Mouse (Mus musculus) R1 (cell line): Measurements from ENCODE around the gene Tm4sf19.
A peak's percentile ranks its signal among the peaks of the same experiment; 100 is the strongest.

ENCODE experiments used
- DNase-seq: peaks from one replicate; pipeline ENCODE4 v3.0.0-alpha.2; 2018; ENCODE audit warnings: low read depth, low spot score

Tm4sf19 gene

GRCm38 (mm10) chr16:32400267-32400666 is at the start of gene Tm4sf19:
Tm4sf19 (plus strand) TSS chr16:32400506.
- DNase-seq, result no peak

GRCm38 (mm10) chr16:32350776-32351175 is 49.5 kb upstream of the Tm4sf19 start:
- DNase-seq, result no peak

GRCm38 (mm10) chr16:32363530-32363929 is 36.8 kb upstream of the Tm4sf19 start:
- DNase-seq, result peak; percentile 21

DNA sequence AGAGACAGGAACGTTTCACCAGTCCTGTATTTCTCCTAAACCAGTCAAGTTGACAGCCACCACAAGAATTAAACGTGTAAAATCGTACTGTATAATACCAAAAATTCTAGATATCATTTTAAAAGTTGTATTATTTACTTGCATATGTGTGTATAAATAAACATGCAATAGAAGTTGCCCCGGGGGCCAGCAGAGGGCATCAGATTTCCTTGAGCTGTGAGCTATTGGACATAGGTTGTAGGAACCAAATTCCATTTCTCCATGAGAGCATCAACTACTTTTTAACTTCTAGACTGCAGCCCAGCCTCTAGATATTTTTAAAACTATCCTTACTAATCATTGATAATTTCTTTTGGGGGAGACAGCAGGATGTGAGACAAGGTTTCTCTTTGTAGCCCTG is 29.0 kb upstream of the Tm4sf19 start:
- DNase-seq, result peak; percentile 25

DNA sequence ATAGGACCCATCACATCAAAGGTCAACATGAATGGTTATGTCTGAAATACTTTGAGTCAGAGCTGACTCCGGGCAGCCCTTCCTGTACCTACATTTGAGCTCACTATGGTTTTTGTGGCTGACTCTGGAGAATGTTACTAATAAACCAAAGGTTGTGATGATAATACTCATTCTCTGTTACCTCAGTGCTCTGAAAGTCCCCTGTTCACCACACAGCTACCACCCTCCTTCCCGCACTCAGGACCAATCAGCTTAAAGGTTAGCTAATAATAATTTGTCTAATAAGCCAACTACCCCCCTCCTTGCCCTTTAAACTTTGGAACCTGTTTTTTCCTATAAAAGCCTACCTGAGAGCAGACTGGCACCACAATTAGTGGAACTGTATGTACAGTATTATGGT is 20.7 kb upstream of the Tm4sf19 start:
- DNase-seq, result no peak

GRCm38 (mm10) chr16:32382901-32383300 is 17.4 kb upstream of the Tm4sf19 start:
- no peak for DNase-seq

GRCm38 (mm10) chr16:32384885-32385284 is 15.4 kb upstream of the Tm4sf19 start:
- DNase-seq, result no peak

DNA sequence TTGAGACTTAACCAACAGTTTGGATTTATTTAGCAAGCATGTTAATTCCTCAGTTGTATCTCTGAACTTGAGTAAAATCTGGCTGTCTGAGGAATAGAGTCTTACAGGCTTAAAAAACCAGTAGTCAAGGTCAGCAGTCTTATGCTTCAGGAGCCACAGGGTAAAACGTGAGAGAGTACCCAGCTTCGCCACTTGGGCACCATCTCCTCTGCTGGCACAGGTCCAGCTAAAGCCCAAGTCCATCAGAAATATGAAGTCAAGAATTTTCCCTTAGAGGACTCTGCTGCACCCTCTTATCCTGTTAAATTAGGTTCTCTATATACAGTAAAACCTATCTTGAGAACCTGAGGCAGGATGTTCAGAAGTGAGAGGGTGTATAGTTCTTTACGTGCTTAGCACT is 13.5 kb upstream of the Tm4sf19 start:
- DNase-seq, result no peak

GRCm38 (mm10) chr16:32389049-32389448 is 11.3 kb upstream of the Tm4sf19 start:
- no peak for DNase-seq

GRCm38 (mm10) chr16:32389841-32390240 is 10.5 kb upstream of the Tm4sf19 start:
- no peak for DNase-seq

DNA sequence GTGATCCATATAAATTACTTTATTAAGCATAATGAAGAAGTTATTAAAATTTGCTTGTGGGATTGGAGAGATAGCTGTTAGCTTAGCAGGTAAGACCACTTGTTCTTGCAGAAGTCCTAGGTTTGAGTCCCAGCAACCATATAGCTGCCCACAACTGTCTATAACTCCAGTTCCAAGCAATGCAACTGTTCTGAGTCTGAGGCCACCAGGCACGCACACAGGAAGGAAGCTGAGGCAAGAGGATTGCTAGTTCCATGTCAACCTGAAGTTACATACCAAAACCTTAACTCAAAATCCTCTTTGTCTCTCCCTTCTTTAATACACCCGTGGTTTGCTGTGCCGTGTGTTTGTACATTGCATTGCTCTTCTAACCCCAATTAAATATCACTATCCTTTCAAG is 9.4 kb upstream of the Tm4sf19 start:
- DNase-seq, result no peak

- no peak for DNase-seq
These were observed 4.4 kb upstream of the Tm4sf19 start for GRCm38 (mm10) chr16:32395679-32396540.

DNA sequence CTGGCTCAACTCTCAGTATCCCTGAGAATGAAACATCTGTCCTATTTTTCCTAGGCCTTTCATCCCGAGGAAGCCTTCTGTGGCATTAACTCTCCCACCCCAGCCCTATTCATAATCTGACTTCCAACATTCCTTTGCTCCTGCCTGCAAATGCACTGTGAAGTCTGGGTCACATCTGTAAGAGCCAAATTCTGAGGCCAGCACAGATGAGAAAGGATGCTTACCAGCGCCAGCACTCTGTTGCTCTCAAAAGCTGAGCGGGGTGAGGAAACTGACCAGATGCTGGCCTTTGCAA is 3.8 kb upstream of the Tm4sf19 start:
- DNase-seq, result peak; percentile 21

DNA sequence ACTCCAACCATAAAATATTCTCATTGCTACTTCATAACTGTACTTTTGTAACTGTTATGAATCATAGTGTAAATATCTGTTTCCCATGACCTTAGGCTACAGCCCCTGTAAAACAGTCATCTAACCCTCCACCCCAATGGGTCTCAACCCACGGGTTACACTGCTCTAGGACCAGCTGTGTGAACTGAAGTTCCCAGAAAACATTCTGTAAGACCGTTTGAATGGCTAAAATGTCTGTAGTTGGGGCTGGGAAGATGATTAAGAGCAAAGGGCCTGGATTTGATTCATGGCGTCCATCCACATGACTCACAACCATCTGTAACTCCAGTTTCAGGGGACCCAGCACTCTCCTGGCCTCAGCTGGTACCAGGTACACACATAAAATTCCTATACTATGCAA is 2.1 kb upstream of the Tm4sf19 start:
- DNase-seq, result no peak

DNA sequence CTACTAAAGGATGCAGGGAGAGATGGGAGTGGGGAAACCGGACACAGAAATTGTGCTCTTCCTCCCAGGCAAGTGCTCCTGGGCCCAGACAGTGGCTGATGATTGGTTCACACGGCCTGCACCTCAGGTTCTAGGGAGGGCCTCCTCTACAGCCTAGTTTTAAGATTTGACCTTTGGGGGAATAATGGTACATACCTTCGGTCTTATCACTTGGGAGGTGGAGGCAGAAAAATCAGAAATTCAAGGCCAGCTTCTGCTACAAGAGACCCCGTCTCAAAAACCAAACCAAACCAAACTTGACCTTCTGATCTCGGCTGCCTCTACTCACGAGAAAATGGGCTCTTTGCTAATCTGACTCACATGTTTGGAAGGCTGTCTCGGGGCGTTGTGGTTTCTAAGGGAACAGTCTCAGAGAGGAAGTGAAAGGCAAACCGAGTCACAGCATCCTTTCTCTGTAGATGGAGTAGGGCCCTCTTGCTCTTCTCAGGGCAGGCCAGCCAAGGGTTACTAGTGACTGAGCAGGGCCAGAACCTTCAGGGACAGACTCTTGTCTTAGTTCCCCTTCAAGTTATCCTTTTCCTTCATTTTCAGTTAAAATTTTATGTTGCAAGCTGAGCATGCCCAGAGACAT is 1.1 kb downstream of the Tm4sf19 start:
- peak; percentile 14 for DNase-seq

DNA sequence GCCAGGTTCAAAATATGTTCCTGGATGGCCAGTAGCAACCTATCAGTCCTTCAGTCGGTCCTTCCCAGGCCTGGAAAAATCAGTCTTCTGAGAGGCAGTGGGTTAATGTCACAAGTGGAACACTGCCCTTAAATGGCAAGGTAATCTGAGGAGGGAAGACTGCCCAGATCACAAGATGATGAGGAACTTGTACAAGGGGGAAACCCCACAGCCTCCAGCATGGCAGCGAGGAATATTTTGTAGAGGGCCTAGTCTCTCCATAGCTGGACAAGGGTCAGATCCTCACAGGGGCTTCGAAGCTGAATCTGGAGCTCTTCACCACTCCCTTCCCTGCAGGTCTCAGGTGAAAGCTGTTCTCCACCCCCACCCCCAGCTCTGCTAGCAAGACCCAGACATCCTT is 2.5 kb downstream of the Tm4sf19 start:
- DNase-seq, result no peak

DNA sequence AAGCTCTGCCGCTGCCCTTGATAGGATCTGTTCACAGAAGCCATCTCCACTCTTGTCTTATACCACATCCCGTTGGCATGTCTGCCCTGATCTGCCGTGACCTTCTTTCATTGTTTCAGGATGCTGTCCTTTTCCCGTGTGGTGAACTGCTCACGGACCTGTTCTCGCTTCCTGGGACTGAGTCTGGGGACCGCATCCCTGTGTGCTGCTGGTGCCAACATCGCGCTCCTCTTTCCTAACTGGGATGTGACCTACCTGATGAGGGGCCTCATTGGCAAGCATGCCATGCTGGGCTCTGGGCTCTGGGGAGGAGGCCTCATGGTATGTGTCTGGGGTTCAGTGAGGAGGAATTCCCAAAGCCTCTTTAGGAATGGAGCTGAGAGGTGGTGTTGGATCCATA is 5.4 kb downstream of the Tm4sf19 start:
- no peak for DNase-seq

DNA sequence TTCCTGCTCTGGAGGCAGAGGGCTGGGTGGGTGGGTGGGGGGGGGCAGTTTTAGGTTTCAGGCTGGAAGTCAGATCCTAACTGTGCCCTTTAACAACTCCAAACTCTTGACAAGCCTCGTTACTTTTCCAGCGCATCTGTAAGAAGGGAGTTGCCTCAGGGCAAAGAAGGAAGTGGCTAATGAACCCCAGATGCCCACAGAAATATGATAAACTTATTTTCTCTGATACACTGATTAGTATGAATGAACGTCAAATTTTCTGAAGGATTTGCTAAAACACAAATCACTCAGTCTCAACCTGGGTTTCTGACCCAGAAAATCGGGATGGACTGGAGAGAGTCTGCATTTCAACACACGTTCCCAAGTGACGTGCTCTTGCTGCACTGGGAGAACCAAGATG is 6.4 kb downstream of the Tm4sf19 start:
- no peak for DNase-seq

- DNase-seq, result no peak
These were observed 7.4 kb downstream of the Tm4sf19 start for GRCm38 (mm10) chr16:32407730-32408129.

DNA sequence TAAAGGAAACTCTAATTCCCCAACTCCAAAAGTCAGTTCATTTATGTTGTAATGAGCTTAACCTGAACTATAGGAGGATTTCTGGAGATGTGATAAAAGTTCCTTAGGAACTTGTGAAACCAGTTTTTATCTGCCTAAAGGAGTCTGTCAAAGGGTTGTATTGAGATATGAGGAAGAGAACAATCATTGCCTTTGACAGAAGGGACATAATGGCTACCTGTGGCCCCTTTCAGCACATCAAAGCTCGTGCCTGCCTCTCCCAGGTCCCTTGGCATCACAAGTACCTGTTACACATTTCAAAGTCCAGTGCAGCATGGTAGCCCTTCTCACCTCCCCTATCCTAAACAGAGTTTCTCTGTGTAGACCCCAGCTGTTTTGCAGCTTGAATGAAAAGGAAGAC is 17.2 kb downstream of the Tm4sf19 start:
- DNase-seq, result no peak

- peak; percentile 97 for DNase-seq
These were observed 19.5 kb downstream of the Tm4sf19 start, which contains the start of gene Tctex1d2 for GRCm38 (mm10) chr16:32419517-32420483. Tctex1d2 (plus strand) TSS chr16:32419702.

DNA sequence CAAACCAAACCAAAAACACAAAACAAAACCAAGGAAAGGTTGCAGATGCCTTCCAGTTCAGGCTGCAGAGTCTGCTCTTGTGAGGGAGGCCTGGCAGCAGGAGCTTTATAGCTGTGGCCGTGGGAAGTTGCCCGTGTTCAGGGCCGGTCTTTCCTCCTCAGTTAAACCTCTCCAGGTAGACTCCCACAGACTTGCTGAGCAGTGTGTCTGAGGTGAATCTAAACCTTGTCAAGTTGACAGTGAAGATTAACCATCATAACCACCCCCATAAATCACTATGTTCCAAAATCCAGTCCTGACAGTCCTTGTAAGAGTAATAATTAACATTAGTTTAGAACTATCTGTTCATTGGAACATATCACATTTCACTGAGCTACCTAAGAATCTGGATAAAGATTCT is 27.2 kb downstream of the Tm4sf19 start:
- DNase-seq, result no peak
